Mouse (Mus musculus) induced T-regulatory cell, adult 2 months (primary cell): ENCODE measurements around the gene Fam43b.

Source experiments
- DNase-seq: peaks from one replicate; pipeline ENCODE4 v3.0.0-alpha.2; 2012; ENCODE audit warnings: low read depth

Fam43b gene

GRCm38 (mm10) chr4:138348716-138349115 lies 47.6 kb downstream of the Fam43b start:
- no peak for DNase-seq

GRCm38 (mm10) chr4:138347280-138347679 lies 49.0 kb downstream of the Fam43b start:
- no peak for DNase-seq

- no peak for DNase-seq
Measured at GRCm38 (mm10) chr4:138344891-138345545, 51.3 kb downstream of the Fam43b start.
